Mouse (Mus musculus): ENCODE data around the gene Chmp2a. TPM values are rescaled to one million over a fixed set of nuclear protein-coding genes. Genes with fewer than 3 reads are reported as not detected.

The Chmp2a gene
- total and polyA plus RNA-seq, 3 experiments: 100 to 180 TPM; not detected in 1

GRCm38 (mm10) chr7:13013671-13014070 is 20.9 kb downstream of the Chmp2a start:
- TF ChIP-seq MEF2A (IDR thresholded peaks at IDR 0.05; ENCODE audit: extremely low read depth, insufficient replicate concordance, low read depth, low read length, poor library complexity, severe bottlenecking) (no peak), ETS1 (IDR thresholded peaks at IDR 0.05; ENCODE audit: low read depth, low read length) (no peak), POLR2AphosphoS2 (IDR thresholded peaks at IDR 0.05; ENCODE audit: low read length) (no peak), POLR2A (IDR thresholded peaks at IDR 0.05; ENCODE audit: control insufficient read depth in 1 of 2, insufficient read depth in 1 of 2, low read depth in 1 of 2, low read length in 2 of 2, poor library complexity in 1 of 2) (no peak), ZMIZ1 (IDR thresholded peaks at IDR 0.05; ENCODE audit: low read depth, low read length) (no peak), JUND (IDR thresholded peaks at IDR 0.05; ENCODE audit: low read depth, low read length) (no peak), USF2 (IDR thresholded peaks at IDR 0.05; ENCODE audit: borderline replicate concordance in 1 of 2, insufficient read depth in 1 of 2, low read depth in 1 of 2, low read length in 2 of 2) (no peak), GABPA (IDR thresholded peaks at IDR 0.05; ENCODE audit: low read depth, low read length) (no peak), ELF1 (IDR thresholded peaks at IDR 0.05; ENCODE audit: low read depth, low read length) (no peak), RCOR1 (IDR thresholded peaks at IDR 0.05; ENCODE audit: low read depth, low read length) (no peak), MYB (IDR thresholded peaks at IDR 0.05; ENCODE audit: low read depth, low read length) (no peak), KAT2A (conservative IDR thresholded peaks at IDR 0.05; ENCODE audit: low read depth, low read length) (no peak), SIN3A (IDR thresholded peaks at IDR 0.05; ENCODE audit: low read length) (no peak), E2F4 (IDR thresholded peaks at IDR 0.05; ENCODE audit: borderline replicate concordance, low read depth, low read length) (no peak), TAL1 (IDR thresholded peaks at IDR 0.05; ENCODE audit: low read length) (no peak), ZNF384 (IDR thresholded peaks at IDR 0.05; ENCODE audit: low read depth, low read length) (no peak)
- no peak for DNase-seq (ENCODE audit: low read depth, low spot score)

GRCm38 (mm10) chr7:13010005-13010908 is 24.4 kb downstream of the Chmp2a start, which contains the start of gene Zbtb45:
TSS of gene Zbtb45 (minus strand) at chr7:13010034.
- H3K27me3 ChIP-seq (ENCODE audit: control insufficient read depth in 1 of 2, insufficient read depth in 2 of 2, low read length in 2 of 2): no peaks in the 10 kb centered on the region
- peak within 1 kb of the TSS; percentile 92 for H3K9ac ChIP-seq (ENCODE audit: control insufficient read depth, low read depth, low read length, poor library complexity, severe bottlenecking)
- H3K9me3 ChIP-seq (replicated peaks; ENCODE audit: insufficient read depth, low read length): no peaks in the 10 kb centered on the region
- TF ChIP-seq MYB (IDR thresholded peaks at IDR 0.05; ENCODE audit: low read depth, low read length): no peak
- TF ChIP-seq MXI1 (IDR thresholded peaks at IDR 0.05; ENCODE audit: low read depth, low read length): peak; percentile 24; the same call in 1 of the 2 replicates
- TF ChIP-seq HCFC1 (IDR thresholded peaks at IDR 0.05; ENCODE audit: low read depth, low read length): no peak
- TF ChIP-seq SIN3A (IDR thresholded peaks at IDR 0.05; ENCODE audit: low read length): peak; percentile 12
- TF ChIP-seq JUND (IDR thresholded peaks at IDR 0.05; ENCODE audit: low read depth, low read length): peak; percentile 66; the same call in 1 of the 2 replicates
- no peak for TF ChIP-seq MYC (IDR thresholded peaks at IDR 0.05; ENCODE audit: low read depth, low read length)
- no peak for TF ChIP-seq ZMIZ1 (IDR thresholded peaks at IDR 0.05; ENCODE audit: low read depth, low read length)
- TF ChIP-seq MAX (IDR thresholded peaks at IDR 0.05; ENCODE audit: low read length): no peak
- TF ChIP-seq GATA1 (IDR thresholded peaks at IDR 0.05; ENCODE audit: low read depth, low read length): no peak
- TF ChIP-seq ZC3H11A (IDR thresholded peaks at IDR 0.05; ENCODE audit: low read depth, low read length): no peak
- peak in 2 of 3 experiments; percentile 8 to 23; a peak in 1 of 6 replicates for TF ChIP-seq CTCF (IDR thresholded peaks at IDR 0.05 in 2 of 3, conservative IDR thresholded peaks at IDR 0.05 in 1 of 3; ENCODE audit: control insufficient read depth in 1 of 3, insufficient read depth in 1 of 3, low read depth in 2 of 3, low read length in 3 of 3, poor library complexity in 1 of 3, severe bottlenecking in 1 of 3)
- peak; percentile 50; the same call in 1 of the 2 replicates for TF ChIP-seq TBP (IDR thresholded peaks at IDR 0.05; ENCODE audit: low read depth, low read length)
- TF ChIP-seq ZNF384 (IDR thresholded peaks at IDR 0.05; ENCODE audit: low read depth, low read length): peak; percentile 94
- peak; percentile 64 for DNase-seq (ENCODE audit: low read depth, low spot score)
- H3K36me3 ChIP-seq (ENCODE audit: control insufficient read depth in 1 of 2, insufficient read depth in 2 of 2, low read length in 2 of 2): no peaks in the 10 kb centered on the region; a peak in 1 of 4 replicates
- H3K4me1 ChIP-seq (ENCODE audit: control insufficient read depth in 1 of 2, insufficient read depth in 2 of 2, low read length in 2 of 2): peaks cover 0 to 15% of the 10 kb centered on the region in 2 experiments; a peak in 3 of 4 replicates
- H3K4me3 ChIP-seq (ENCODE audit: control insufficient read depth in 1 of 2, insufficient read depth in 1 of 2, low read depth in 2 of 2, low read length in 2 of 2): peak within 1 kb of the TSS; percentile 65 to 88
- H3K79me2 ChIP-seq (ENCODE audit: control insufficient read depth, insufficient read depth, low read length, poor library complexity): peaks cover 20% of the 10 kb centered on the region
- H3K27ac ChIP-seq (ENCODE audit: control insufficient read depth, low read depth, low read length): peak within 1 kb of the TSS; percentile 93

More at GRCm38 (mm10) chr7:13013671-13014070, 20.9 kb downstream of the Chmp2a start:
- no peak overlapping the region for H3K27ac ChIP-seq (ENCODE audit: control insufficient read depth, low read depth, low read length)
- H3K4me1 ChIP-seq (ENCODE audit: control insufficient read depth in 1 of 2, insufficient read depth in 2 of 2, low read length in 2 of 2): peaks cover 0 to 11% of the 10 kb centered on the region in 2 experiments; a peak in 3 of 4 replicates
- H3K4me3 ChIP-seq (ENCODE audit: control insufficient read depth in 1 of 2, insufficient read depth in 1 of 2, low read depth in 2 of 2, low read length in 2 of 2): no peak overlapping the region
- H3K27me3 ChIP-seq (ENCODE audit: control insufficient read depth in 1 of 2, insufficient read depth in 2 of 2, low read length in 2 of 2): peaks cover 5 to 9% of the 10 kb centered on the region in 2 experiments
- no peaks in the 10 kb centered on the region; a peak in 1 of 4 replicates for H3K36me3 ChIP-seq (ENCODE audit: control insufficient read depth in 1 of 2, insufficient read depth in 2 of 2, low read length in 2 of 2)
- no peak overlapping the region for H3K9ac ChIP-seq (ENCODE audit: control insufficient read depth, low read depth, low read length, poor library complexity, severe bottlenecking)
- no peaks in the 10 kb centered on the region for H3K9me3 ChIP-seq (replicated peaks; ENCODE audit: insufficient read depth, low read length)
- peaks cover 9% of the 10 kb centered on the region for H3K79me2 ChIP-seq (ENCODE audit: control insufficient read depth, insufficient read depth, low read length, poor library complexity)

All from MEL (cell line).